Mouse (Mus musculus): ENCODE results near the gene Smurf2.

DNA sequence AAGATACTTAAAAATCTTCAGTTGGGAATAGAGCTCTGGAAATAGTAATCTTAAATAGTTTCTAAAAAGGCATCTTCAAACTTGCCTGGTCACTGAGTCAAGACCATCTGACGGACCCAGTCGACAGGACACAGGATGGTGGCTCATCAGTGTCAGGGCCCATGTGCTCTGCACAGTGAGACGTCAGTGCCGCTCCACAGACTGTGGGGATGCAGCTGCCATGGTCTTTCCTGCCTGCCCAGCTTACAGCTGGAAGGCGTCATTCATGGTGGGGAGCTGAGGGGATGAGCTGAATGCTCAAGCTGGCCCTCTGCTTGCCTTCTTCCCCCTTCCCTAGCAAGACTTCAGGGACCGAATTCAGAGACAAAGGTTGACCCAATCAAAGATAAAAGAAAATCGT is 104.2 kb downstream of the Smurf2 start:
- TF ChIP-seq USF1 (IDR thresholded peaks at IDR 0.05; ENCODE audit: low read depth) (no peak), CTCF (IDR thresholded peaks at IDR 0.05; ENCODE audit: control insufficient read depth, insufficient read depth, insufficient read length) (no peak), MYOD1 (IDR thresholded peaks at IDR 0.05; ENCODE audit: control insufficient read depth, insufficient read length, low read depth) (no peak), CEBPB (IDR thresholded peaks at IDR 0.05; ENCODE audit: low read depth) (no peak), MYOG (IDR thresholded peaks at IDR 0.05; ENCODE audit: control insufficient read depth, extremely low read depth, insufficient read length) (no peak), FOSL1 (IDR thresholded peaks at IDR 0.05; ENCODE audit: insufficient read depth, low read length, poor library complexity, severe bottlenecking) (no peak), MAX (IDR thresholded peaks at IDR 0.05) (no peak)
